Mouse (Mus musculus): ENCODE measurements around the gene Ppil2.

GRCm38 (mm10) chr16:17104600-17104999 is 6.5 kb downstream of the Ppil2 start:
- TF ChIP-seq CTCF (IDR thresholded peaks at IDR 0.05; ENCODE audit: extremely low read depth, insufficient read depth, insufficient read length, insufficient replicate concordance), result no peak
- no peak for TF ChIP-seq POLR2A (IDR thresholded peaks at IDR 0.05; ENCODE audit: low read depth, low read length)

All from spleen, adult 2 months (tissue).